Mouse (Mus musculus) ES-E14 (cell line): ENCODE measurements around the gene Ifit1bl1. TPM values are rescaled to one million over a fixed set of nuclear protein-coding genes. Genes with fewer than 3 reads are reported as not detected.

Source experiments
- DNase-seq: peaks from one replicate; pipeline ENCODE4 v3.0.0-alpha.2; 2013; ENCODE audit warnings: low read depth, low spot score
- H3K27ac ChIP-seq: 2 replicates; pipeline ENCODE4 v1.5.1; 2012; ENCODE audit warnings: low read depth, mild to moderate bottlenecking, low read length, moderate library complexity, mixed read lengths; ENCODE audit not compliant: poor library complexity, insufficient read depth, severe bottlenecking
- H3K36me3 ChIP-seq: 2 replicates; pipeline ENCODE4 v1.6.1; 2012; ENCODE audit warnings: mild to moderate bottlenecking, low read length, moderate library complexity, mixed read lengths; ENCODE audit not compliant: control insufficient read depth, poor library complexity, insufficient read depth, severe bottlenecking
- H3K4me1 ChIP-seq, 2 experiments: fragments of 150-350 bp in 1 of 2; sonication (generic) in 1 of 2; 2 replicates each; pipeline ENCODE4 v1.6.1; 2012; ENCODE audit warnings: low read length in 2 of 2, mild to moderate bottlenecking in 1 of 2, mixed read lengths in 1 of 2; ENCODE audit not compliant: control insufficient read depth in 2 of 2, insufficient read depth in 2 of 2, poor library complexity in 1 of 2
- H3K4me3 ChIP-seq, 2 experiments: fragments of 150-350 bp in 1 of 2; sonication (generic) in 1 of 2; 2 replicates each; pipeline ENCODE4 v1.5.1; 2012; ENCODE audit warnings: low read length in 2 of 2, low read depth in 1 of 2, mild to moderate bottlenecking in 1 of 2, mixed read lengths in 1 of 2; ENCODE audit not compliant: insufficient read depth in 1 of 2, poor library complexity in 1 of 2, severe bottlenecking in 1 of 2
- H3K9ac ChIP-seq: 2 replicates; pipeline ENCODE4 v1.6.1; 2012; ENCODE audit warnings: low read depth, mild to moderate bottlenecking, low read length, mixed read lengths; ENCODE audit not compliant: poor library complexity, insufficient read depth, severe bottlenecking
- H3K9me3 ChIP-seq: fragments of 150-350 bp; sonication (generic); 2 replicates; pipeline ENCODE4 v1.6.1; 2012; ENCODE audit warnings: low read depth, mild to moderate bottlenecking, low read length; ENCODE audit not compliant: control insufficient read depth, insufficient read depth
- CHD2 ChIP-seq: IDR thresholded peaks from 2 replicates; pipeline ENCODE4 v1.6.1; 2014; ENCODE audit warnings: mild to moderate bottlenecking, low read depth, low read length, inconsistent platforms
- HCFC1 ChIP-seq: IDR thresholded peaks from 2 replicates; pipeline ENCODE4 v1.6.1; 2012; ENCODE audit warnings: low read length, inconsistent platforms, borderline replicate concordance; ENCODE audit not compliant: insufficient read depth
- MAFK ChIP-seq: IDR thresholded peaks from 2 replicates; pipeline ENCODE4 v1.6.1; 2014; ENCODE audit warnings: mild to moderate bottlenecking, low read depth, low read length, inconsistent platforms; ENCODE audit not compliant: insufficient read depth
- ZC3H11A ChIP-seq: IDR thresholded peaks from 2 replicates; pipeline ENCODE4 v1.6.1; 2012; ENCODE audit warnings: low read depth, mild to moderate bottlenecking, inconsistent platforms, low read length, borderline replicate concordance
- ZNF384 ChIP-seq: IDR thresholded peaks from 2 replicates; pipeline ENCODE4 v1.6.1; 2012; ENCODE audit warnings: low read depth, low read length, inconsistent platforms
- in situ Hi-C, 2 experiments: fragments of 600-800 bp; cut with MboI; formaldehyde crosslinking; loops; one replicate each; pipeline ENCODE4 v1.15.1; 2025; ENCODE audit warnings: low sequenced_read_pairs in 2 of 2, inconsistent platforms in 1 of 2; ENCODE audit not compliant: unreplicated experiment in 2 of 2
- total RNA-seq: library from RNA; depleted of rRNA; stranded (reverse); fragments of 300-350 nt; gene quantifications from 2 replicates; pipeline ENCODE4 v1.2.3, GENCODE M21; 2012

Ifit1bl1 gene
- total RNA-seq, 1 experiment: not detected

DNA sequence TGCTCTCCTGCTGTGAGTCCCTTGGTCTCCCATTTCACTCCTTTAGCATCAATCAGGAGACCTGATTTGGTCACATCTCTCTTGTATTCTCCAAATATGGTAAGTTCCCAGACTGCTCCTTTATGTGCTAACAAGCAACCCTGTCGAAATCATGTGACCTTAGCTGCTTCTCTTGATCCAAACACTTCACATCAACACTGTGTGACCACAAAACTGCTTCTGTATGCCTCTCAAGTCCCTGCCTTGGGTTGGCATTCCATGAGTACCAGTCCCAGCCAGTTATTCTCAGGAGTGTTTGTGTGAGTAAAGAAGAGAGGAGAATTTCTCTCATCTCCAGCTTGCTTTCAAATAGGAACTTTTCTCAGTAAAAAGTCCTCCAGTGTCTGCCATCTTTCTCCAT lies 24.6 kb downstream of the Ifit1bl1 start:
- in situ Hi-C loops: no loop called here
- H3K4me1 ChIP-seq: no peaks in the 10 kb centered on the region
- TF ChIP-seq MAFK (no peak), ZC3H11A (no peak), HCFC1 (no peak), CHD2 (no peak), ZNF384 (no peak)
- no peaks in the 10 kb centered on the region for H3K36me3 ChIP-seq
- no peaks in the 10 kb centered on the region for H3K9me3 ChIP-seq
- no peak for DNase-seq
- H3K9ac ChIP-seq: no peak overlapping the region
- H3K27ac ChIP-seq: no peak overlapping the region
- no peak overlapping the region for H3K4me3 ChIP-seq

DNA sequence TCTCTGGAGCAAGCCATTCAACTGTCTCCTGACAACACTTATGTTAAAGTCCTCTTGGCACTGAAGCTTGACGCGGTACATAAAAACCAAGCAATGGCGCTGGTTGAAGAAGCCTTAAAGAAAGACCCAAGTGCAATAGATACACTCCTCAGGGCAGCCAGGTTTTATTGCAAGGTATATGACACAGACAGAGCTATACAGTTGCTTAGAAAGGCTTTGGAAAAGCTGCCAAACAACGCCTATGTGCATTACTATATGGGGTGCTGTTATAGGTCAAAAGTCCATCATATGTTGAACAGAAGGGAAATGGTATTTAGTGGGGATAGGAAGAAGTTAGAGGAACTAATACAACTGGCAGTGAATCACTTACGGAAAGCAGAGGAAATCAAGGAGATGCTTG lies 28.1 kb downstream of the Ifit1bl1 start:
- H3K9me3 ChIP-seq: no peaks in the 10 kb centered on the region
- no peaks in the 10 kb centered on the region for H3K36me3 ChIP-seq
- H3K27ac ChIP-seq: no peak overlapping the region
- no peaks in the 10 kb centered on the region for H3K4me1 ChIP-seq
- TF ChIP-seq ZNF384 (no peak), ZC3H11A (no peak), HCFC1 (no peak), MAFK (no peak), CHD2 (no peak)
- in situ Hi-C loops: no loop called here
- no peak overlapping the region for H3K4me3 ChIP-seq
- no peak overlapping the region for H3K9ac ChIP-seq
- no peak for DNase-seq

DNA sequence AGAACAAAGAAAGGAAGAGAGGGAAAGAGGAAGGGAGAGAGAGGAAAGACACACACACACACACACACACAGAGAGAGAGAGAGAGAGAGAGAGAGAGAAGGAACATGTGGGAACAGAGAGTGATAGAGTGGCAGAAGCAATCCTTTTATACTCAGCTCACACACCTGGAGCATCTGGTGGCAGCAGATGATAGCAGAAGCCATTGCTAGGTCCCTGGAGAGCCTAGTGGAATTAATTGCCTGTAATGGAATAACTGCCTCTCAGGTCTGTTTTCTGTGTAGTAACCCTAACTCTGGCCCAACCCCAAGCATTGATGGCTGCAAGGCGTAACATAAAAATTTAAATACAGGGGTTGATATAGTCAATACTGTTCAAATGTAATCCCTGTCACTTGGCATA lies 30.7 kb downstream of the Ifit1bl1 start:
- H3K4me3 ChIP-seq: no peak overlapping the region
- TF ChIP-seq ZNF384 (no peak), CHD2 (no peak)
- no peaks in the 10 kb centered on the region for H3K4me1 ChIP-seq
- H3K9ac ChIP-seq: no peak overlapping the region
- H3K27ac ChIP-seq: no peak overlapping the region
- DNase-seq: no peak
- no peaks in the 10 kb centered on the region for H3K9me3 ChIP-seq
- no peaks in the 10 kb centered on the region for H3K36me3 ChIP-seq
- in situ Hi-C loops: no loop called here

DNA sequence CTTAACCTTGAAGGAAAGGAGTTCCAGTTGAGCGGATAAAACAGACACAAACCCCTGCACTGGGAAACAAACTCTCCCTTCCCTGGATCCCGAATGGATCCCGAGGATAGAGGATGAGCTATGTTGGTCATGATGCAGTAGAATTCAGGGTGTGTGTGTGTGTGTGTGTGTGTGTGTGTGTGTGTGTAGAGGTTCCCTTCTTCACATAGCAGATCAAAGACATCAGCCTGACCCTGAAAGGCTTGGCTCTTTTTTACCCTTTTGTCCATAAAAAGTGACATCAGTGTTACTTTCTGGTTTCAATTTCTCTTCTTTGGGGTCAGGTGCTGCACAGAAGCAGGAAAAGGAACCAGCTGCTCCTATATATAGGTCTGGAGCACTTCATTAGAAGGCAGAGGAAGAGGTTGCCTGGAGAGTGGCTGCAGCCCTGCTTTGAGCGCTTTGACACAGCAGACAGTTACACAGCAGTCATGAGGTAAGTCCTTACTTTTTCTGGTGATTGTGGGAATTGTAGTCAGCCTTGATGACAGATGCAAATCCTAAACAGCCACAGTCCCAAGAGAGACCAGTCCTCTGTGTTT lies 31.8 kb downstream of the Ifit1bl1 start:
- in situ Hi-C loops: no loop called here
- no peak overlapping the region for H3K9ac ChIP-seq
- no peaks in the 10 kb centered on the region for H3K9me3 ChIP-seq
- no peaks in the 10 kb centered on the region for H3K36me3 ChIP-seq
- TF ChIP-seq ZNF384 (no peak), HCFC1 (no peak), CHD2 (no peak), ZC3H11A (no peak), MAFK (no peak)
- no peak overlapping the region for H3K4me3 ChIP-seq
- H3K4me1 ChIP-seq: no peaks in the 10 kb centered on the region
- no peak overlapping the region for H3K27ac ChIP-seq
- DNase-seq: no peak
